Comparison of ENCODE assay signal across 13 mouse cellular contexts in the genomic region with DNA sequence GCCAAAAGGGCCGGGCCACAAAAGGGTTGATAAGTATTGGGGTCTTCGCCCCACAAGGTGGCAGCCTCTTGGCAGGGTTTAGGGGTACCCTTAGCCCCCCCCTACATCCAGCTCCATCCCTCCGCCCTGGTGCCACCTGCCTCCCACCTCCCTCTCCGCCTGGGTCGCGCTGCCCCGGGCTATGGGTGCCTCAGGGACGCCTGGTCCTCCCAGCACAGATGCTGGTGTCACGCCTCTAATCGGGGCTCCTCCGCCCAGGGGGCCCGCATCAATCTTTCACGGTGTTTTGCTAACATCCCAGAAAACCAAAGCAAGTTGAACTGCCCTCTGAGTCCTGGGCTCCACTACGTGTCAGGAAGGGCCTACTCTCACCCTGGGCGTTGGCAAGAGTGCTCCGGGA. TPM values are rescaled to one million over a fixed set of nuclear protein-coding genes. Genes with fewer than 3 reads are reported as not detected.
DNase-seq lines count a peak whose midpoint lies in the region; ATAC-seq and TF ChIP-seq lines count a peak whose summit lies in the region.
"Had no signal": no experiment of that assay in that cellular context is flagged by ENCODE, and none has a peak within 500 bp of the region (broad histone marks: within the 10 kb centered on the region; RNA-seq: fewer than 3 reads in every experiment).

No protein-coding gene starts in this region.

- H3K36me3 ChIP-seq in intestine, embryonic 15.5 days, result no peaks in the 10 kb centered on the region
- no peaks in the 10 kb centered on the region for H3K36me3 ChIP-seq in intestine, postnatal 0 days (ENCODE audit: control insufficient read depth, insufficient read depth)
- no peaks in the 10 kb centered on the region for H3K36me3 ChIP-seq in forebrain, embryonic 11.5 days (ENCODE audit: control insufficient read depth, insufficient read depth, low read length)
- no peaks in the 10 kb centered on the region for H3K36me3 ChIP-seq in hindbrain, postnatal 0 days (ENCODE audit: insufficient read depth, low read length)
- no peaks in the 10 kb centered on the region for H3K36me3 ChIP-seq in neural tube, embryonic 12.5 days
- H3K36me3 ChIP-seq: limb, embryonic 15.5 days had no signal

- no peak for TF ChIP-seq CTCF in intestine, postnatal 0 days (IDR thresholded peaks at IDR 0.05; ENCODE audit: low read depth)
- TF ChIP-seq CTCF in hindbrain, postnatal 0 days (IDR thresholded peaks at IDR 0.05; ENCODE audit: low read depth), result no peak

- peaks cover 75% of the 10 kb centered on the region for H3K27me3 ChIP-seq in intestine, embryonic 15.5 days (replicated peaks)
- H3K27me3 ChIP-seq in intestine, postnatal 0 days (replicated peaks; ENCODE audit: control insufficient read depth, insufficient read depth, low read length), result peaks cover 72% of the 10 kb centered on the region
- peaks cover 65% of the 10 kb centered on the region for H3K27me3 ChIP-seq in forebrain, embryonic 11.5 days (ENCODE audit: control insufficient read depth, insufficient read depth, low read length)
- peaks cover 38% of the 10 kb centered on the region for H3K27me3 ChIP-seq in hindbrain, postnatal 0 days (ENCODE audit: insufficient read depth, low read length)
- H3K27me3 ChIP-seq in neural tube, embryonic 12.5 days (replicated peaks), result peaks cover 78% of the 10 kb centered on the region

- H3K4me1 ChIP-seq in intestine, embryonic 15.5 days (replicated peaks), result peaks cover 18% of the 10 kb centered on the region
- no peaks in the 10 kb centered on the region; the same call in 1 of the 2 replicates for H3K4me1 ChIP-seq in intestine, postnatal 0 days (replicated peaks; ENCODE audit: control insufficient read depth, insufficient read depth, low read length)
- H3K4me1 ChIP-seq in forebrain, embryonic 11.5 days (replicated peaks; ENCODE audit: control insufficient read depth, insufficient read depth, low read length), result peaks cover 13% of the 10 kb centered on the region
- H3K4me1 ChIP-seq in hindbrain, postnatal 0 days (ENCODE audit: insufficient read depth, low read length), result peaks cover 3% of the 10 kb centered on the region; the same call in 1 of the 2 replicates
- peaks cover 25% of the 10 kb centered on the region for H3K4me1 ChIP-seq in neural tube, embryonic 12.5 days

- H3K9me3 ChIP-seq in intestine, embryonic 15.5 days, result no peaks in the 10 kb centered on the region
- H3K9me3 ChIP-seq in intestine, postnatal 0 days (ENCODE audit: control insufficient read depth), result no peaks in the 10 kb centered on the region
- H3K9me3 ChIP-seq in forebrain, embryonic 11.5 days (ENCODE audit: control insufficient read depth, low read length), result no peaks in the 10 kb centered on the region
- no peaks in the 10 kb centered on the region for H3K9me3 ChIP-seq in hindbrain, postnatal 0 days (ENCODE audit: low read length)
- no peaks in the 10 kb centered on the region for H3K9me3 ChIP-seq in neural tube, embryonic 12.5 days
- H3K9me3 ChIP-seq: limb, embryonic 15.5 days had no signal

- ATAC-seq in intestine, embryonic 15.5 days, result no peak
- no peak for ATAC-seq in intestine, postnatal 0 days
- no peak for ATAC-seq in forebrain, embryonic 11.5 days (replicated peaks; ENCODE audit: low FRiP score)
- ATAC-seq in hindbrain, postnatal 0 days, result no peak; the same call in 1 of the 2 replicates
- peak; percentile 54 for ATAC-seq in neural tube, embryonic 12.5 days (ENCODE audit: low FRiP score, low read depth)
- ATAC-seq in erythroblast, adult 5-6 weeks (replicated peaks; ENCODE audit: low FRiP score, poor library complexity, severe bottlenecking), result no peak
- ATAC-seq in cerebellum, adult (ENCODE audit: insufficient number of reproducible peaks, low FRiP score, low TSS enrichment), result no peak
- ATAC-seq: inflammation-experienced regulatory T-cells, adult 6 months had no signal

- H3K27ac ChIP-seq in intestine, embryonic 15.5 days, result no peak overlapping the region
- H3K27ac ChIP-seq in intestine, postnatal 0 days (ENCODE audit: low read depth, low read length), result no peak overlapping the region
- H3K27ac ChIP-seq in forebrain, embryonic 11.5 days (ENCODE audit: low read depth, low read length), result no peak overlapping the region
- no peak overlapping the region for H3K27ac ChIP-seq in hindbrain, postnatal 0 days
- peak overlapping the region; percentile 46; the same call in 1 of the 2 replicates for H3K27ac ChIP-seq in neural tube, embryonic 12.5 days
- H3K27ac ChIP-seq: limb, embryonic 15.5 days had no signal

- WGBS in intestine, embryonic 15.5 days, result 7% methylated on average over 16 of the region's 16 CpGs
- WGBS in intestine, postnatal 0 days, result 4% methylated on average over 16 of the region's 16 CpGs
- 3% methylated on average over 16 of the region's 16 CpGs for WGBS in forebrain, embryonic 11.5 days
- WGBS in hindbrain, postnatal 0 days, result 8% methylated on average over 16 of the region's 16 CpGs
- WGBS in neural tube, embryonic 12.5 days, result 1% methylated on average over 16 of the region's 16 CpGs

- peak overlapping the region; percentile 26 for H3K4me3 ChIP-seq in intestine, embryonic 15.5 days (replicated peaks)
- H3K4me3 ChIP-seq in intestine, postnatal 0 days (ENCODE audit: low read depth, low read length), result no peak overlapping the region
- H3K4me3 ChIP-seq in forebrain, embryonic 11.5 days (ENCODE audit: low read depth, low read length), result 0 out of 2 replicates have a peak overlapping the region, but pooled peaks have one; percentile 26
- H3K4me3 ChIP-seq in hindbrain, postnatal 0 days (ENCODE audit: low read length), result peak overlapping the region; percentile 33
- H3K4me3 ChIP-seq in neural tube, embryonic 12.5 days, result peak overlapping the region; percentile 34

- H3K4me2 ChIP-seq in intestine, embryonic 15.5 days (replicated peaks), result peak overlapping the region; percentile 54; the same call in 1 of the 2 replicates
- no peak overlapping the region for H3K4me2 ChIP-seq in intestine, postnatal 0 days (replicated peaks; ENCODE audit: low read depth)
- H3K4me2 ChIP-seq in forebrain, embryonic 11.5 days (ENCODE audit: low read depth, low read length, severe bottlenecking), result peak overlapping the region; percentile 52; the same call in 1 of the 2 replicates
- H3K4me2 ChIP-seq in hindbrain, postnatal 0 days (ENCODE audit: low read depth, low read length), result peak overlapping the region; percentile 59
- peak overlapping the region; percentile 63 for H3K4me2 ChIP-seq in neural tube, embryonic 12.5 days (replicated peaks)

- peak; percentile 51 for DNase-seq in forebrain, embryonic 11.5 days (ENCODE audit: low spot score)
- no peak for DNase-seq in hindbrain, postnatal 0 days (ENCODE audit: low spot score)
- DNase-seq in adrenal gland, adult 18-20 months (ENCODE audit: low spot score in 2 of 2), result no peak
- DNase-seq: cerebellum, adult 9-11 months; retina, postnatal 1 day had no signal

- H3K9ac ChIP-seq in intestine, embryonic 15.5 days, result no peak overlapping the region
- no peak overlapping the region for H3K9ac ChIP-seq in intestine, postnatal 0 days (ENCODE audit: low read depth, low read length)
- H3K9ac ChIP-seq in forebrain, embryonic 11.5 days (ENCODE audit: low read length), result no peak overlapping the region
- no peak overlapping the region for H3K9ac ChIP-seq in hindbrain, postnatal 0 days (replicated peaks; ENCODE audit: low read length)
- H3K9ac ChIP-seq in neural tube, embryonic 12.5 days, result peak overlapping the region; percentile 55
- H3K9ac ChIP-seq: limb, embryonic 15.5 days had no signal

RNA-seq across cellular contexts. Expression of a gene that starts 0.9 kb away (rescaled TPM):
- polyA plus RNA-seq in intestine, embryonic 15.5 days (2015; fragmentation: Nextera tagmentation; extraction: Ambion mirVana), result 0.80 and 1.0 TPM in 2 replicates
- 0.14 and 0.26 TPM in 2 replicates for polyA plus RNA-seq in intestine, postnatal 0 days (2015; fragmentation: Nextera tagmentation; extraction: Ambion mirVana)
- 0.08 and 0.37 TPM in 2 replicates for polyA plus RNA-seq in forebrain, embryonic 11.5 days (2014; fragmentation: Nextera tagmentation; extraction: Ambion mirVana)
- 17.8 and 24.2 TPM in 2 replicates for total RNA-seq in hindbrain, postnatal 0 days (2014; rRNA removed)
- 24.1 and 28.0 TPM in 2 replicates for polyA plus RNA-seq in hindbrain, postnatal 0 days (2015; fragmentation: Nextera tagmentation; extraction: Ambion mirVana)
- 33.5 and 43.7 TPM in 2 replicates for polyA plus RNA-seq in neural tube, embryonic 12.5 days (2016; fragmentation: Nextera tagmentation; extraction: Ambion mirVana)
- not detected in 2 replicates for total RNA-seq in erythroblast, adult 5-6 weeks (2015; ENCODE audit: low replicate concordance)
- 0.56 TPM in 1 of 2 replicates, not detected in the other for total RNA-seq in erythroblast, adult 5-6 weeks (2017; ENCODE audit: low replicate concordance)
- 1 to 10 TPM; 1.2 to 1.9 TPM for total RNA-seq in adrenal gland, adult 18-20 months (2021)
- total RNA-seq: gastrocnemius, postnatal 4 days had no signal

Comparison
In these comparisons a context has a peak if more than half of its experiments do, and no peak if none do; other contexts are left out.
1. RNA of a gene that starts 0.9 kb away (polyA plus RNA-seq): 33.5 to 43.7 TPM in neural tube, embryonic 12.5 days and 24.1 to 28.0 TPM in hindbrain, postnatal 0 days; 0.80 to 1.0 TPM in intestine, embryonic 15.5 days, 0.14 to 0.26 TPM in intestine, postnatal 0 days and 0.08 to 0.37 TPM in forebrain, embryonic 11.5 days; every median in the first group is over 10 times any median in the second.